Mouse (Mus musculus): Measurements from ENCODE around the gene Fcer1g.

Fcer1g gene

DNA sequence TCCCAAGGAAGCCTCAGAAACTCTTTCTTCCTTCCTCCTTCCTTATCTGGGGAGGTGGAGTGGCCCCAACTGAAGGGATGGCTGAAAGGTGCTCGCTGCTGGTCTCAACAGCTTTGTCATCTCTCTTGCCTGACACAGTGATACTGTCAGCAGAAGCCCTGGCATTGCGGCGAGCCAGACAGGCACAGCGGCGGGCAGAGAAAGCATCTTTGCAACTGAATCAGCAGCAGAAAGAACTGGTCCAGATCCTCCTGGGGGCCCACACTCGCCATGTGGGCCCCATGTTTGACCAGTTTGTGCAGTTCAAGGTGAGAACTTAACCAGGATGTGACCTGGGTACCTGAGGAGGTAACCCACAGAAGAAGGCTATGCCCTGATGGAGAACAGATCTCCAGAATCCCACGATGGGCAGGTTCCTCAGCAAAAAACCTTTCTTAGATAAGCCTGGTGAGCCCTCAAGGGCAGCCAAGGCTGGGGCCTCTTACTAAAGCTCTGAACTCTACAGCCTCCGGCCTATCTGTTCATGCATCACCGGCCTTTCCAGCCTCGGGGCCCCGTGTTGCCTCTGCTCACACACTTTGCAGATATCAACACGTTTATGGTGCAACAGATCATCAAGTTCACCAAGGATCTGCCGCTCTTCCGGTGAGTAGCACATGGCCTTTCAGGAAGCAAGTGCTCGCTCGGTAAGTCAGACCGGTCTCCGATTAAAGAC is 17.8 kb downstream of the Fcer1g start:
- no peak for DNase-seq (ENCODE audit: low spot score)

DNA sequence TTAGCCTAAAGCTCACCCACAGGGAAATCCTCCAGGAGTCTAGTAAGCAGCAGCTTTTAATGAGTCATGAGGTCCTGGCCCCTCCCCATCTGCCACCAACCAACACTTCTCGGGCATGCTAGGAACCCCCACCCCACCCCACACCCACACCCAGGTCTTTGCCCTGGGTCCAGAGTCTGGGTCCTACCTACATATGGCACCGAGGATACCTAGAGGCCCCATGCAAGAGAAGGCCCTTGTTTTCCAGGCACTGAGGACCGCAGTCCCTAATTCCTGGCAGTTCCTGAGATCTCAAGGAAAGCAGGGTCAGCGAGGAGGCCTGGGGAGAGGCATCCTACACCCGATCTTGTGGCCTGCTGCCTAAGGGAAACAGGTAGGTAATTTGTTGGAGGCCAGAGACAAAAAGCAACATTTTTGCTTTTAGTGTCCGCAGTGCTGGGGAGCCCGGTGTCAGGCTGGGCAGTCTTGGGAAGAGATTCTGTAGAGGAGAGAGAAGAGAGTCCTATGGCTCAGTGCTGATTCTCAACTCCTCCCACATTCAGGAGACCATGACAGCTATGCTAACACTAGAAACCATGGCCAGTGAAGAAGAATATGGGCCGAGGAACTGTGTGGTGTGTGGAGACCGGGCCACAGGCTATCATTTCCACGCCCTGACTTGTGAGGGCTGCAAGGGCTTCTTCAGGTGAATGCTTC is 20.2 kb downstream of the Fcer1g start, which contains the start of gene Nr1i3:
Gene Nr1i3, plus strand, starts transcription at position 170 of the 696 bp plus-strand sequence.
- DNase-seq (ENCODE audit: low spot score), result no peak

DNA sequence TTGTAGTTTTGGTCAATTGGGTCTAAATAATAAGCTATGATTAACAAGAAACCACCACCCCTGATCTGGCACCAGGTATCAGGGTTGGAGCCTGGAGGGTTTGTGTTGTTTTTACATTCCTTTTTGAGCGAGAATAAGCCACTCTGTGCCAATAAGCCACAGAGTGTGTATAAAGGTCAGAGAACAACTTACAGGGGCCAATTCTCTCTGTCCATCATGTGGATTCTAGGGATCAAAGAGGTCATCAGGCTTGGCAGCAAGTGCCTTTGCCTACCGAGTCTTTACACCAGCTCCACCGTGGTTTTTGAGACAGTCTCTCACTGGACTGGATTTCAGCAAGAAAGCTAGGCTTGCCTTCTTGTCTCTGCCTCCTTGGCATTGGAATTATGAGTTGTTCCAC is 21.3 kb downstream of the Fcer1g start:
- DNase-seq (ENCODE audit: low spot score), result no peak

DNA sequence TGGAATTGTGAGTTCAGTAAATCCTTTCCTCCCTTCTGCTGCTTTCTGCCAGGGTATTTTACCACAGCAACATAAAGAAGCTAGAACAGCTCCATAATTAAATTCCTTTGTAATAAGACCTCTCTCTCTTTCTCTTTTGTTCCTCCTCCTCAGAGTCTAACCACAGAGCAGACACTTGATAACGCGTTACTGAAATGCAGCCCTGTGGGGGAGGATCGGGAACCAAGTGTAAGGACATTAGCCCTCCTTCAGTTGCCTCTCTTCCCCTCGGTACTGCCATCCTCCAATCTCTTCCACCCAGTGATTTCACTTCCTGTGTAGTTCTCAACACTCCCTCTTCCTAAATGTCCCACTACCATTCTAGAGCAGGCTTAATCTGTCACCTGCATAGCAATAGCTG is 24.8 kb downstream of the Fcer1g start:
- DNase-seq (ENCODE audit: low spot score), result no peak

DNA sequence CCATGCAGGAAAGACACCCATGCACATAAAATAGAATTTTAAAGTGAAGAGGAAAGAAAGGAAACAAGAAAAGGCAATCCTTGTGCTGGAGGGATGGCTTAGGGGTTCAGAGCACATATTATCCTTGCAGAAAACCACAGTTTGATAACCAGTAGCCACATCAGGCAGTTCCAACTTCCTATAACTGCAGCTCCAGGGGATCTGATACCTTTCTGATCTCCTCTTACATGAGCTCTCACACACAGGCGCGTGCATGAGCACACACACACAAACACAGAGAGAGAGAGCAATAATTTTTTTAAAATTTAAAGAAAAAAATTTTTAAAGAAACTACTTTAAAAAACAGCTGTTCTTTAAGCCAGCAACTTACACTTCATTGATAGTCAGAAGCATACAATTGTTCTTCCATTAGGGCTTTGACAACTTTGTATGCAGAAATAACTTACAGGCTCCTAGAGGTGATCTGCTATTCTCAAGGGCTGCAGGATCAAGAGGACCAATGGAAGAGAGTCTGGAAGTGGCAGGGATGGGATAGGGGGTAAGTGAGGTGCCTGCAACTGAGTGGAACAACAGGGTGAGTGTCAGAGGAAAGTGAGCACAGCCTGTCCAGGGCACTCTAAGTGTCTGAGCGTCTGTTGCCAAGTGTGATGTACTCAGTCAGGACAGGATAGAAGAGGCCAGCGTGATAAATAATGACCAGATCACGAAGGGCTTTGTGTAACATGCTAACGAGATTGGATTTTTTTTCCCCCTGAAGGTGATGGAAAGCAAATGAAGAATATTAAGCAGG is 28.3 kb downstream of the Fcer1g start:
- no peak for DNase-seq (ENCODE audit: low spot score)

DNA sequence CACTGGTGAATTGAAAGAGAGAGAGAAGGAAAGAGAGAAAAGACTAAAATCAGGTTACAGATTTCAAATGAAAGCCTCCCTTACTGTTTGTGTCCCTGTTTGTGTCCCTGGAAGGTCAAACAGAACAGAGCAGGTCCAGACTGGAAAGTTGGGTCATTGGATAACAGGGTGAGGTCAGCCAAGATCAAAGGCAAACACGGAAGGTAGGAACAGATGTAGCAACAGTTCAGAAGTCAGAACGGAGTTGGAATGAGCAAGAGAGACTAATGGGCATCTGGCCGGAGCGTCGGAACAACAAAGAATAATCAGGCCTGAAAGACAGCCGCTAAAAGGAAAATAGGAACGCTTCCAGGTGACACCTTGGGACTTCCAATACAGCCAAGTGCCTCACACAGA is 29.9 kb downstream of the Fcer1g start:
- no peak for DNase-seq (ENCODE audit: low spot score)

DNA sequence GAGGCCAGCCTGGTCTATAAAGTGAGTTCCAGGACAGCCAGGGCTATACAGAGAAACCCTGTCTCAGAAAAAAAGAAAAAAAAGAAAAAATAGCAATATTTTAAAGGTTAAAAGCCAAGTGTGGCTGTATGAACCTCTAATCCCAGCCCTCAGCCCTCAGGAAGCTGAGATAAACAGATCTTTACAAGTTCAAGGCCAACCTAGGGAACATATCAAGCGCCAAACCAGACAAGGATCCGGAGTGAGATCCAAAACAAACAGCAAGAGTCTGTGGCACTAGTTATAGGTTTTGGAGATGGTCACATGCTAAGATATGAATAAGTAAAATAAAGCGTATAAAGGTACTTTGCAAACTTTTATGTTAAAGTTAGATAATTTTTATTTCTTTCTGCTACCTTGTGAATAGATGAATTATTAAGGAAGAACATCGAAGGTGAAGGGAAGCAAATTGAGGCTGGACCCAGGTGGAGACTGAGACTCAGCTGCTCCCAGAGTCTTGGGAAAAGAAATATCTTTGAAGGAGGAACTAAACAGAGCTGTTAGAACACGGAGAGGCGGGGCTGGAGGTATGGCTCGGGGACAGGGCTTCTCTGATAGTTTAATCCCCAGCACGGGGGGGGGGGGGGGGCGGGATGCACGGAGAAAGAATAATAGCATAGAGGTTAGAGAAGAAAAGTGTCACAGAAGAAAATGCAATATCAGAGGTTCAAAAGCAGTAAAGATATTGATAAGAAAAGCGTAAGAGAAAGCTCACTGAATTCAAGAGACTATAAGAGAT is 30.5 kb downstream of the Fcer1g start:
- no peak for DNase-seq (ENCODE audit: low spot score)

DNA sequence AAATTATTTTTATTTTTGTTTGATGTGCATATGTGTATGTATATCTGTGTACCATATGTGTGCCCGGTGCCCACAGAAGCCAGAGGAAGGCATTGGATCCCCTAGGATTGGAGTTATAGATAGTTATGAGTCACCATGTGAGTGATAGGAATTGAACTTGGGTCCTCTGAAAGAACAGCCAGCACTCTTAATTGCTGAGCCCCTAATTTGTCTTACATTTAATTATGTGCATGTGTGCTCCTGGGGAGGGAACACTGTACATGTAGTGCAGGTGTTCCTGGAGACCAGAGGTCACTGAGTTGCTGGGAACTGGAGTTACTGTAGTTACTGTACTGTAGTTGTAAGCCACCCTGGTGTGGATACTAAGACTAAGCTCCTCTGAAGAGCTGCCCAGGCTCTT is 33.4 kb downstream of the Fcer1g start:
- DNase-seq (ENCODE audit: low spot score), result no peak

DNA sequence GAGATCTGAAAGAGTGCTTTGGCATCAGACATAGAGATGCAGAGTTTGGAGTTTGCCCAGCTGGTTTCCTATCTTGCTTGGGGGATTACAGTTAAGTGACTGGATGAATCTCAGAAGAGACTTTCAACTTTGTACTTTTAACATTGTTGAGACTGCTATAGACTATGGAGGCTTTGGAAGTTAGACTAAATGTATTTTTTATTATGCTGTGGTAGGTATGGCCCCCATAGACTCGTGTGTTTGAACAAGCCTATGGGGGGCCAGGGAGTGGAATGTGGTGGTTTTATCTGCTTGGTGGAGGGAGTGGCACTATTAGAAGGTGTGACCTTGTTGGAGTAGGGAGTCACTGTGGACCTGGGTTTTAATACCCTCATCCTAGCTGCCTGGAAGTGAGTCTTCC is 34.6 kb downstream of the Fcer1g start:
- no peak for DNase-seq (ENCODE audit: low spot score)

DNA sequence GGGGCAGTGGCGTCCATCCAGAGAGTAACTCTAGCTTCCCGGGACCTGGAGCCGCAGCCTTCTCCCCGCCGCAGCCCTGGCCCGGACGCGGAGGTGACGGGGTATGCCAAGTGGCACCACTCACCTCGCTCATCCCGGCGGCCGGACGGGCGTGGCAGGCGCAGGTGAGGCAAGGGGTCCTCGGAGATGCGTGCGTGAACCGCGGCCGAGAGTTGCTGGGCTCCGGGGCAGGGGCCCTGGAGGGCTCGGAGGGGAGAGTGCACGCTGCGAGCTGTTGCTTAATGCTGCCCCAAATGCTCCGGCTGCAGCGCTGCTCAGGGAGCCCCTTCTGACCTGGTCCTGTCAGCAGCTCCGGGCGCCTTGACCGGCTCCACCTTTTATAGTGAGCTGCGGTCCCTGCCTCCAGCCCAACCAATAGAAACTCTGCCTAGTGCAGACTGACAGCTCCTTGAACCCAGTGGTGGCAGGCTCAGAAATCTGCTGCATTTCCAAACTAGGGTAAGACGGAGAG is 38.2 kb downstream of the Fcer1g start, which contains the start of gene Pcp4l1:
Gene Pcp4l1, minus strand, starts transcription at position 382 of the 511 bp plus-strand sequence.
- peak; percentile 43 for DNase-seq (ENCODE audit: low spot score)

DNA sequence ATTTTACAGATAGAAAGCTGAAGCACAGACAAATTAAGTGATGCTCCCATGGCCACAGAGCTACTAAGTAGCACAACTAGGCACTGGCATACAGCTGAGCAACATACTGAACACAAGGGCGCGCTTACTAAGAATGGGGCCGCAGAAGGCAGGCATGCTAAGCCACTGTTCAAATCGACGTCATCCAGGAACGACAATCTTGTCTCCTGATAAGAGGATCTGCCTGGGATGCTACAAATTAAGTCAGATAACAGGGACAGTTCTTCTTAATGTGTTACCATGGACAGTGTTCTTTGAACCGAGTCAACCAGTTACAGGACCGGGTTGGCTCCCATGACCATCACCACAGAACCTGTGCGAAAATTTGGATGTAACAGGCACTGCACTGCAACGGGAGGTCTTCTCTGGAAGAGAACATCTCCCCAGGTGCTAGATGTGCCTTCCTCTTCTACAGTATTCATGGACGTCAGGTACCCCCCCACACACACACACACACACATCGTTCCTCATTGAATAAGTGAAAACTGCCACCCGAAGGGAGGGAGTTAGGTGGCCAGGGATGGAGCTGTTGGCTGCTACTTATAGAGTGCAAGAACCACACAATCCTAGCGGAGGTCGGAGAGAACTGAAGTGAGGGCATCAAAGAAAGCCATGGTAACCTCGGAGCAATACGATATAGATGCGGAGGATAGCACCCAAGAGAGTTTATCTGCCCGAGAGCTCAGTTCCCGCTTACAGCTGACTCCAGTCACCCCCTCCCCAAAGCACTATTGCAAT is 38.9 kb downstream of the Fcer1g start:
- DNase-seq (ENCODE audit: low spot score), result no peak

DNA sequence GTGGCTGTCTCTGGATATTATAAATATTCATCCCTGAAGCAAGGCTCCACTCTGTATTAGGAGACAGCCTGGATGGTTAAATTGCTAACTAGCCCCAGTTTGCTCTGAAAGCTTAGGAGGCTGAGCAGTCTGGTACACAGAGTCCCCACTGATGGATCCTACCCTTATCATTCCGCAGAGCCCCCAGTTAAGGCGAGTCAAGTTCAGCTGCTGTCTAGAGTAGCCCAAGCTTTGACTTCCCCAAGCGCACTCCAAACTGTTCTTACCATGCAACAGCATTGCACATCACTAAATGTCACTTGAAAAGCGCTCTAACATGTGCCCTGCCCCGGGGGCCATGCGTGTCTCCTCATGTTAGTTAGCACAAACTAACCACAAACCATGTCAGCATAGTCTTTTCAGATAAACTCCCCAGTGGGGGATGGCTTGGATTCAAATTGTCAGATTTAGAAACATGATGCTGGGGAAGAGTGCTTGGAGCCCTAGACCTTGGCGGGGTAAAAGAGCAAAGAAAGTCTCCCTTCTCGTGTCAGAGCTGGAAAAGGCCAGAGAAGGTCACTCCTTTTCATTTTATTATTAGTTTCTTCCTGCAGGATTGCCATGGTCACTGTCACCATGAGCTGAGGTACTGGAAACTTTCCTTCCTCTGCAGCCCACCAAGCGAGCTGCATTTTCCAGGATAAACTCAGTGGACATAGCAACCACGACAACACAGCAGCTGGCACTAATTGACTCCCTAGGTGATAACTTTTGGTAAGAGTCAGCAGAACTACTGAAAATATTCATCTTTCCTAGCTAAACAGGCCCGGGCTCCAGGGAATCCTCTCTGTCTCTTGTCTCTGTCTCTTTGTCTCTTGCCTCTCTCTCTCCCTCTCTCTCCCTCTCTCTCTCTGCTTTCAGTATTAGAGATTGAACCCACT is 40.0 kb downstream of the Fcer1g start:
- DNase-seq (ENCODE audit: low spot score), result no peak

DNA sequence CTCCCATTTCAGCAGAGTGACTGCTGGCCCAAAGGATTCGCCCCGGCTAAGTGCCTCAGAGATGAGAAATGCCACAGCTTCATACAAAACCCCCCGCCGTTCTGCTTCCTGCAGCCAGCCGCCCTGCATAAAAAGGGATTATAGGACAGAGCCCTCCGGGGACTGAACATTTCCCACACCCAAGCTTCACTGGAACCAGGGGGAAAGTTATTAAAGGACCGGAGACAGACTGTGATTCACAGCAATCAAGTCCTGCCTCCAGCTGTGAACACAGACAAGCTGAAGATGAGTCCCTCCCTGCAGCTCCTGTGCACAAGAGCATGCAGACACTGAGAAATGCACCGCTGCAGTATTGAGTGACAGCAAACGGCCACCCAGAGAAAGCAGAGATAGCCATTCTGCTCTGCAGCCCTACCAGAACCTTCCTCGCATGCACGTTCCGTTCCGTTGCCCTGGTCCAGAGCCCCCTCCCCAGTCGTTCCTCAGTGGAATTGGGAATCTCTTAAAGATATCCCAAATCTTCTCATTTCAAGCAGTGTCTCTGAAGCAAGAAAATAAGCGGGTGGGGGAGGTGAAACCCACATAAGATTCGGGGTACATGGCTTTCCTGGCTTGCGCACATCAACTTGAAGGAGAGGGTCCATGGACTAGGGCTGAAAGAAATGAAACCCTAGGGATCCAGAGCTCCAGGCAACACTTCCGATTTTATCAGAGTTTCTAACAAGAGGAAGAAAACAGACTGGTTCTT is 40.9 kb downstream of the Fcer1g start:
- DNase-seq (ENCODE audit: low spot score), result no peak

DNA sequence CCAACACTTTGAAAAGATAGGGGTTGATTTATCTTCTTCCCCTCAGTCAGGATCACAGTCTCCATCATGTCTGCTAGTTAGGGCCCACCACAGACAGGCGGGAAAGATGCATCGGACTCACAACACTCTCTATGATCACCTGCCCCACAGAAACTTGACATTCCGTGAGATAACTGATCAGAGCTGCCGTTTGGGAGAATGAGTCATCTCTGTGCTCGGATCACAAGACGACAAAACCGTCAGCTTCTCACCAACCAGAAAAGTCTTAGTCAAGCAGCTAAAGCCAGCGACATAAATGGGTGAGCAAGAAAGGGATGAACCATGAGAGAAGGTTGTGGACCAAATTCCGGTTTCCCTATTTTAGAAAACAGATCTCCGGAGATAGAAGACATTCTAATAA is 41.9 kb downstream of the Fcer1g start:
- DNase-seq (ENCODE audit: low spot score), result no peak

DNA sequence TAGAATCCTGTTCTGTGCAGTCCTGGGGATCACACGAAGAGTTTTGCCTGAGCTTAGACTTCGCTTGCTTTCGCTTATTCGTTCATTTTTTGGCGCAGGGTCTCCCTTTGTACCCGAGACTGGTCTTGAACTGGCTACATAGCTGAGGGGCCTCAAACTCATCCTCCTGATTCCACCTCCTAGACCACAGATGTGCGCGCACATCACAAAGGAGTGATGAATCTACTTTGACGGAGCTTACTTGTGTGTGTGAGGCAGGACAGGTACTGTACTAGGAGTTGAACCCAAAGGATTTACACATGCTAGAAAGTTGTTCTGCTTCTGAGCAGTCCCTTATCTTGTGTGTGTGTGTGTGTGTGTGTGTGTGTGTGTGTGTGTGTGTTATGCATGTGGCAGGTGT is 43.3 kb downstream of the Fcer1g start:
- DNase-seq (ENCODE audit: low spot score), result no peak

DNA sequence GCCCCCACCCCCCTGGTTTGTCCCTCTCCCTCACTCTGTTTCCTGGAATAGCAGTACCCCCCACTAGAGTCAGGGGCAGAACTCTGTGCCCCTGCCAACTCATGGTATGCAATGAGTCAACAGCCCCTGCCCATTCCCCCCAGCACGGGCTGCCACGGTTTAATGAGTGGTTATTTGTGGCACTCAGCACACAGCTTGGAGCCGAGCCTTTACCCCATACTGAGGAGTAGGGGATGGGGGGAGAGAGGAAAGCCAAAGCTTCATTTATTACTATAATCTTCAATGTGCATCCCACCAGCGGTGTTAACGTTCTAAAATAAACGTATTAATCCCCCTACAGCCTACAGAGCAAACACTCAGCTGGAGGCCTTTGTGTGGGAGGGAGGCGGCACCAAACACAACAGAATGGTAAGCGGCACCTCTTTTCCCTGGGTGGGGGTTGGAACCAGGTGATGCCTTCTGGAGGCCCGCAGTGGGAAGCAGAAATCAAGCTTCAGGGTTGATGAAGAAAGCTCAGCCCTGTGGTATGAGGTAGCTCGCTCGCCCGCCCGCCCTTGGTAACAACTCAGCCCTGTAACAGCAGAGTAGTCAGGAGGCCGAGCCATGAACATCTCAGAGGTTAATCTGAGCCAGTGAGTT is 44.6 kb downstream of the Fcer1g start:
- DNase-seq (ENCODE audit: low spot score), result no peak

DNA sequence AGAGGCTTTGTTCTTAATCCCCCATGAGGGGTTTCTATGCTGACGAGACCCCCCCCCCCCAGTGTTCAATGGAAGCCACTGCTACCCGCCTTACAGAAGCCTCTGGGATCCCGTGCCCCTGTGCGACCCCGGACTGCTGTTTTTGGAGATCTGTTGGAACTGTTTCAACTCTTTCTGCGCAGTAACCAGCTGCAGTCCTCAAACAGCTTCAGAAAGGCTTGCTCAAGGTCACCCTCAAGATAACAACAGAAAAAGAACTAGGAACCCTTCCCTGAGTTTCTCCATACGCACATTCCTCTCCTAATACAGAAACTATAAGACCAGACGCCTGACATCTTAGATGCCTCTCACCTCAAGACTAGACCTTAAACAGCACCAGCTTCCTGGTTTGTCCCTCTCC is 45.1 kb downstream of the Fcer1g start:
- DNase-seq (ENCODE audit: low spot score), result no peak

DNA sequence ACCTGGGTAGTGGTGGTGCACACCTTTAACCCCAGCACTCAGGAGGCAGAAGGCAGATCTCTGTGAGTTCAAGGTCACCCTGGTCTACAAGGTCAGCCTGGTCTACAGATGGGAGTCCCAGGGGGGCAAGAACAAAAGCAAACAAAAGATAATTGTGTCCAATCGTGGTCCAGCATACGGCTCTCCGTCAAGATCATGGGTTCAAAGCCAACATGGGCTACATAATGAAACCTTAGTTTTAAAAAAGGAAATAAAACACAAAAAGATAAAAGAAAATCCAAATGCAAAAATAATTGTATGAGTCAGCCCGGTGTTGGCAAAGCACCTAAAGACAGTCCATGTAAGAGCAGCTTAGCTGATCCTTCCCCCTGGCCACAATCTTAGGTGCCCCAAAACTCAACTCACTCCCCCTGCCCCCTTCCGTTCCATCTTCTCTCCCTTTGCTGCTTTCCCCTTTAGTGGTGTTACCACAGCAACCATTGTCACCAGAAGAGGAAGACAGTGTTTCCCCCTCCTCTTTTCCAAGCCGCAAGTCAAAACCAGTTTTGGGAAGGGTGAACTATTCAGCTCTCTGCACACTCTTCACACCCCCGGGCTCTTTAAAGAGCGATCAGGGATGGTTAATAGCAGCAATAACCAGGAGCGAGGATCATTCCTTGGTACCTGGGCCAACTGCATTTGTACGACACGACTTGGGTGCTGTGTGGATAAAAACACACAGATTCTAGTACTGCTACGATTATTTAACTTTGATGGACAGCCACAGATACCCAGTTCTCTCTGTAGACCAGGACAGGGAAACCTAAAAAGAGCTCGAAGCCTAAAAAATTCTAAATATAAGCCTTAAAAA is 46.1 kb downstream of the Fcer1g start:
- no peak for DNase-seq (ENCODE audit: low spot score)

Data from urinary bladder, postnatal 14 days (tissue).